Mouse (Mus musculus) CH12.LX (cell line): ENCODE results near the gene Il18. TPM values are rescaled to one million over a fixed set of nuclear protein-coding genes. Genes with fewer than 3 reads are reported as not detected.

Experiments used
- DNase-seq: peaks from one replicate; pipeline ENCODE4 v3.0.0-alpha.2; 2013; ENCODE audit errors: extremely low read depth
- H3K27ac ChIP-seq: 2 replicates; pipeline ENCODE4 v1.5.1; 2012; ENCODE audit warnings: low read depth, mild to moderate bottlenecking, control low read depth, moderate library complexity; ENCODE audit not compliant: insufficient read depth
- H3K27me3 ChIP-seq: replicated peaks from 2 replicates; pipeline ENCODE3; 2012; ENCODE audit warnings: inconsistent platforms
- H3K36me3 ChIP-seq, 2 experiments: replicated peaks in 1 of 2; 2 replicates each; pipeline versions ENCODE3 to v1.6.1; 2012; ENCODE audit warnings: inconsistent platforms in 1 of 2, low read length in 1 of 2, mild to moderate bottlenecking in 1 of 2, mixed read lengths in 1 of 2, moderate library complexity in 1 of 2; ENCODE audit not compliant: control insufficient read depth in 1 of 2, insufficient read depth in 1 of 2
- H3K4me1 ChIP-seq, 2 experiments: 2 replicates each; pipeline ENCODE4 v1.6.1; 2012; ENCODE audit warnings: inconsistent platforms in 1 of 2, moderate library complexity in 1 of 2; ENCODE audit not compliant: insufficient read depth in 2 of 2, control insufficient read depth in 1 of 2
- H3K4me2 ChIP-seq: 2 replicates; pipeline ENCODE4 v1.6.1; 2012; ENCODE audit warnings: low read depth, mild to moderate bottlenecking, control low read depth; ENCODE audit not compliant: poor library complexity, insufficient read depth, severe bottlenecking
- H3K4me3 ChIP-seq, 3 experiments: fragments of 150-350 bp in 1 of 3; sonication (generic) in 1 of 3; replicated peaks in 1 of 3; 2 replicates each; pipeline versions ENCODE3 to v1.5.1; 2011 to 2012; ENCODE audit warnings: low read depth in 2 of 3, low read length in 2 of 3, mild to moderate bottlenecking in 2 of 3, moderate library complexity in 2 of 3, control low read depth in 1 of 3, improper control_type of control experiment in 1 of 3, inconsistent platforms in 1 of 3, mixed read lengths in 1 of 3; ENCODE audit not compliant: poor library complexity in 1 of 3
- H3K79me2 ChIP-seq: replicated peaks from 2 replicates; pipeline ENCODE4 v1.6.1; 2012; ENCODE audit warnings: mild to moderate bottlenecking, moderate library complexity; ENCODE audit not compliant: control insufficient read depth, poor library complexity, insufficient read depth, severe bottlenecking; ENCODE audit errors: extremely low read depth
- H3K9ac ChIP-seq: 2 replicates; pipeline ENCODE4 v1.6.1; 2012; ENCODE audit warnings: low read depth, mild to moderate bottlenecking, control low read depth, moderate library complexity; ENCODE audit not compliant: insufficient read depth
- H3K9me3 ChIP-seq: replicated peaks from 2 replicates; pipeline ENCODE3; 2012; ENCODE audit warnings: low read length, inconsistent platforms, mixed read lengths
- CHD1 ChIP-seq: IDR thresholded peaks from 2 replicates; pipeline ENCODE4 v1.6.1; 2012; ENCODE audit warnings: low read depth, low read length, improper control_type of control experiment, inconsistent platforms
- CHD2 ChIP-seq: IDR thresholded peaks from 2 replicates; pipeline ENCODE4 v1.6.1; 2011; ENCODE audit warnings: low read length, improper control_type of control experiment
- CTCF ChIP-seq, 2 experiments: IDR thresholded peaks in 1 of 2; conservative IDR thresholded peaks in 1 of 2; 2 replicates each; pipeline ENCODE4 v1.5.1; 2011 to 2012; ENCODE audit warnings: low read depth in 2 of 2, low read length in 2 of 2, improper control_type of control experiment in 1 of 2, inconsistent platforms in 1 of 2, mild to moderate bottlenecking in 1 of 2, moderate library complexity in 1 of 2
- E2F4 ChIP-seq: IDR thresholded peaks from 2 replicates; pipeline ENCODE4 v1.6.1; 2011; ENCODE audit warnings: low read depth, low read length, improper control_type of control experiment; ENCODE audit not compliant: insufficient replicate concordance
- ELF1 ChIP-seq: IDR thresholded peaks from 2 replicates; pipeline ENCODE4 v1.6.1; 2014; ENCODE audit warnings: low read depth, mild to moderate bottlenecking, inconsistent platforms, low read length, improper control_type of control experiment
- GABPA ChIP-seq: IDR thresholded peaks from 2 replicates; pipeline ENCODE4 v1.6.1; 2012; ENCODE audit warnings: low read depth, low read length, improper control_type of control experiment, inconsistent platforms; ENCODE audit not compliant: insufficient replicate concordance
- IRF4 ChIP-seq: IDR thresholded peaks from 2 replicates; pipeline ENCODE4 v1.6.1; 2014; ENCODE audit warnings: low read depth, mild to moderate bottlenecking, inconsistent platforms, low read length, improper control_type of control experiment
- MAX ChIP-seq: IDR thresholded peaks from 2 replicates; pipeline ENCODE4 v1.6.1; 2011; ENCODE audit warnings: low read length, improper control_type of control experiment
- MAZ ChIP-seq: IDR thresholded peaks from 2 replicates; pipeline ENCODE4 v1.6.1; 2012; ENCODE audit warnings: low read depth, mild to moderate bottlenecking, inconsistent platforms, low read length, improper control_type of control experiment, moderate library complexity
- MXI1 ChIP-seq: IDR thresholded peaks from 2 replicates; pipeline ENCODE4 v1.6.1; 2011; ENCODE audit warnings: mild to moderate bottlenecking, low read depth, low read length, improper control_type of control experiment
- MYC ChIP-seq: IDR thresholded peaks from 2 replicates; pipeline ENCODE4 v1.6.1; 2011; ENCODE audit warnings: low read depth, mild to moderate bottlenecking, improper control_type of control experiment, low read length
- NELFE ChIP-seq: IDR thresholded peaks from 2 replicates; pipeline ENCODE4 v1.6.1; 2011; ENCODE audit warnings: low read depth, low read length, improper control_type of control experiment
- PAX5 ChIP-seq: IDR thresholded peaks from 2 replicates; pipeline ENCODE4 v1.6.1; 2012; ENCODE audit warnings: low read length, inconsistent platforms, mixed read lengths
- POLR2AphosphoS2 ChIP-seq: IDR thresholded peaks from 2 replicates; pipeline ENCODE4 v1.6.1; 2011; ENCODE audit warnings: low read depth, low read length, improper control_type of control experiment
- RAD21 ChIP-seq: IDR thresholded peaks from 2 replicates; pipeline ENCODE4 v1.6.1; 2011; ENCODE audit warnings: low read depth, mild to moderate bottlenecking, low read length, improper control_type of control experiment, moderate library complexity
- SIN3A ChIP-seq: IDR thresholded peaks from 2 replicates; pipeline ENCODE4 v1.6.1; 2012; ENCODE audit warnings: low read length, improper control_type of control experiment, inconsistent platforms
- SMC3 ChIP-seq: IDR thresholded peaks from 2 replicates; pipeline ENCODE4 v1.6.1; 2011; ENCODE audit warnings: low read depth, low read length, improper control_type of control experiment
- TCF12 ChIP-seq: IDR thresholded peaks from 2 replicates; pipeline ENCODE4 v1.6.1; 2014; ENCODE audit warnings: low read depth, mild to moderate bottlenecking, inconsistent platforms, low read length, improper control_type of control experiment
- ZKSCAN1 ChIP-seq: IDR thresholded peaks from 2 replicates; pipeline ENCODE4 v1.6.1; 2012; ENCODE audit warnings: low read depth, inconsistent platforms, low read length, improper control_type of control experiment, borderline replicate concordance
- ZNF384 ChIP-seq: IDR thresholded peaks from 2 replicates; pipeline ENCODE4 v1.6.1; 2012; ENCODE audit warnings: low read depth, low read length, improper control_type of control experiment, inconsistent platforms
- dilution Hi-C: fragments of 300-500 bp; cut with MboI; formaldehyde crosslinking; loops from 2 replicates; pipeline ENCODE4 v1.14.3; 2020; ENCODE audit warnings: low sequenced_read_pairs; ENCODE audit not compliant: extremely low pct_unique_long_range_greater_than_20kb, extremely low pct_ligation_motif_present
- in situ Hi-C: fragments of 300-500 bp; cut with MboI; formaldehyde crosslinking; loops from 3 replicates; pipeline ENCODE4 v1.14.3; 2019; ENCODE audit warnings: low sequenced_read_pairs, low pct_ligation_motif_present, low pct_unique_long_range_greater_than_20kb, mixed read lengths
- polyA plus RNA-seq: library from polyadenylated mRNA; unstranded; fragments of >175 nt; gene quantifications from 2 replicates; pipeline ENCODE4 v1.2.1, GENCODE M21; 2012; ENCODE audit warnings: low read depth; ENCODE audit not compliant: insufficient read length
- total RNA-seq, 2 experiments: library from RNA; depleted of rRNA; stranded (reverse); fragments of 300-350 nt in 1 of 2; fragments of >200 nt in 1 of 2; gene quantifications; 2 replicates each; pipeline ENCODE4 v1.2.3; 2012 to 2014

Il18 gene
- total and polyA plus RNA-seq, 3 experiments: 0.56 to 0.98 (median 0.59) TPM

DNA sequence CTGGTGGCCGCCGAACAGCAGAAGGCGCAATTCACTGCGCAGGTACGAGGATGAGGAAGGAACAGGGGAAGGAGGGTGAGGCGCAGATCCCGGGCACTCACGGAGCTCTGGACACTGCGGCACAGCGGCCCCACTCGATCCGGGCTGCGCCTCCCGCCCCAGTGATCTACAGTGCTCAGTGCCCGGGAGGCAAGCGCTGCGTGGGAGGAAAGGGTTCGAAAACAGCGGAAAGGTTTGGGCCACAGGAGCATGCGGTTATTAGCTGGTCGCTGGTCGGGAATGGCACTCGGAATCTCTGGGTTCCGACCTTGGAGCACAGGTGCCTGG lies 49.3 kb downstream of the Il18 start:
- in situ Hi-C loops: loop anchor here (10.0 kb wide), 1 partner anchor 149 kb away; no protein-coding TSS in a partner anchor

DNA sequence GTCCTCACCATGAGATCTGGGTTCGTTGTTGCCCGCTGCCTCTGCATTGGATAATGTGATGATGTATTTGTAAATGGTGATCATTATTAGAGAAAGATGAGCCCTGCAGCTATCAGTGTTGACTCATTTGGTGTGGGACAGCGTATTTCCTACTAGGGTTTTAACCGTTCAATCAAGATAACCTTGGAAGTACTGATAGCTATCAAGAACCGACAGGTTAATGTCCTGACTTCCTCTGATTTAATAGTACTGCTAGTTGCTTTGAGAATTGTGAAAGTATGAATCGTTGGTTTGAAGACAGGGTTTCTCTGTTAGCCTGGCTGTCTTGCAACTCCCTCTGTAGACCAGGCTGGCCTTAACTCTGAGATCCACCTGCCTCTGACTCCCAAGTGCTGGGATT lies 49.7 kb downstream of the Il18 start:
- Histone ChIP-seq H3K79me2 (peaks cover 47% of the 10 kb centered on the region), H3K9me3 (no peaks in the 10 kb centered on the region), H3K9ac (peak overlapping the region; percentile 92), H3K36me3 (peaks cover 26 to 48% of the 10 kb centered on the region in 2 experiments), H3K4me3 (peak overlapping the region; percentile 80 to 98 (median 84)), H3K4me2 (peak overlapping the region; percentile 89), H3K4me1 (peaks cover 5 to 34% of the 10 kb centered on the region in 2 experiments; a peak in 3 of 4 replicates), H3K27me3 (no peaks in the 10 kb centered on the region), H3K27ac (peak overlapping the region; percentile 62)
- peak; percentile 16 for DNase-seq
- dilution Hi-C loops: no loop called here
- TF ChIP-seq GABPA: no peak
- peak; percentile 30; the same call in 1 of the 2 replicates for TF ChIP-seq POLR2AphosphoS2
- in situ Hi-C loops: loop anchor here (10.0 kb wide), 1 partner anchor 150 kb away; no protein-coding TSS in a partner anchor

More for the DNA sequence above, 49.3 kb downstream of the Il18 start:
- no peak for DNase-seq
- Histone ChIP-seq H3K36me3 (peaks cover 25 to 48% of the 10 kb centered on the region in 2 experiments), H3K4me1 (peaks cover 5 to 34% of the 10 kb centered on the region in 2 experiments; a peak in 3 of 4 replicates), H3K27me3 (no peaks in the 10 kb centered on the region), H3K79me2 (peaks cover 47% of the 10 kb centered on the region), H3K4me3 (peak overlapping the region; percentile 80 to 98 (median 84)), H3K27ac (peak overlapping the region; percentile 62), H3K9ac (peak overlapping the region; percentile 92), H3K4me2 (peak overlapping the region; percentile 89), H3K9me3 (no peaks in the 10 kb centered on the region)
- TF ChIP-seq E2F4: no peak
- TF ChIP-seq MAX: no peak
- TF ChIP-seq GABPA: no peak
- TF ChIP-seq PAX5: no peak
- TF ChIP-seq MXI1: no peak
- no peak for TF ChIP-seq TCF12
- TF ChIP-seq SIN3A: peak; percentile 8; the same call in 1 of the 2 replicates
- TF ChIP-seq CHD2: no peak
- TF ChIP-seq CTCF (conservative IDR thresholded peaks at IDR 0.05 in 1 of 2, IDR thresholded peaks at IDR 0.05 in 1 of 2; ENCODE audit: low read depth in 2 of 2, low read length in 2 of 2): peak in 1 of 2 experiments; percentile 29; a peak in 2 of 4 replicates
- TF ChIP-seq IRF4: no peak
- TF ChIP-seq MAZ: no peak
- dilution Hi-C loops: no loop called here

DNA sequence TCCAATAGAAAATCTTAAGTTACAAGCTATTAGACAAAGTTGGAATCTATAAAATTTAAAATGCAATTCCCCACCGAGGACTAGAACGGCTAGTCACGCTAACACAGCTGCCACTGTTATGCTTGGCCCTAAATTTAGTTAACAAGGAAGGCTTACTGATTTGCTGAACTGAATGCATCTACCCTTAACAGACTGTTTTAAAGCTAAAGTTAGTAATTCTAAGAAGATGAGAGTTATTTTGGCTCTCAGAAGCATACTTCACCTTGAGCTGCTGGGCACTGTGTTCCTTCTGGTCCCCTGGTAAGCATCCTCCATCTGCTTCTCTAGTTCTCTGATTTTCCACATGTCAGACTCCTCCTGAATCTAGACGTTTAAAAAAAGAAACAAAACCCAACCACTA lies 57.5 kb downstream of the Il18 start:
- Histone ChIP-seq H3K4me3 (no peak overlapping the region), H3K36me3 (peaks cover 64 to 74% of the 10 kb centered on the region in 2 experiments), H3K4me1 (peaks cover 0 to 26% of the 10 kb centered on the region in 2 experiments; a peak in 2 of 4 replicates), H3K9me3 (no peaks in the 10 kb centered on the region), H3K9ac (no peak overlapping the region), H3K27me3 (no peaks in the 10 kb centered on the region), H3K4me2 (no peak overlapping the region), H3K79me2 (peaks cover 38% of the 10 kb centered on the region), H3K27ac (no peak overlapping the region)
- no peak for DNase-seq
- no peak for TF ChIP-seq RAD21
- no peak for TF ChIP-seq SIN3A
- no peak for TF ChIP-seq ZNF384
- TF ChIP-seq MYC: no peak
- TF ChIP-seq ELF1: no peak
- TF ChIP-seq MAZ: no peak
- TF ChIP-seq PAX5: no peak
- TF ChIP-seq ZKSCAN1: no peak
- no peak for TF ChIP-seq SMC3
- TF ChIP-seq TCF12: no peak
- TF ChIP-seq NELFE: no peak
- no peak for TF ChIP-seq CHD1
- dilution Hi-C loops: no loop called here
- in situ Hi-C loops: no loop called here
